Mouse (Mus musculus): ENCODE results near the gene Sytl1. TPM values are rescaled to one million over a fixed set of nuclear protein-coding genes. Genes with fewer than 3 reads are reported as not detected.

Gene Sytl1
- polyA plus RNA-seq, 1 experiment: 3.4 TPM

DNA sequence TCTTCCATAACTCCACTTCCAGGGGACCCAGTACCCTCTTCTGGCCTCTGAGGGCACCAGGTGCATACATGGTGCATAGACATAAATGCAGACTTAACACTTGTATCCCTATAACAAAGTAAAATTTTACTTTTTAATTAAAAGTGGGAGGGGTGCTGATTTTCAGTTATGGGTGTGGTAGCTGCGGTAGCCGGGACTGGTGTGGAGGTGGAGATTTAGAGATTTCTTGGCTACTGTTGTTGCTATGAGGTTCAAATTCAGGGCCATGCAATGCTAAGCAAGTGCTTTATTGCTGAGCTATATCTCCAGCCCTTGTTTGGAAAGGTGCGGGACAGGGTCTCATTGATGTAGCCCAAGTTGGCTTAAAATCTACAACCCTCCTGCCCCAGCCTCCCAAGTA, 44.2 kb downstream of the Sytl1 start:
- H3K36me3 ChIP-seq (ENCODE audit: control insufficient read depth, insufficient read depth): no peaks in the 10 kb centered on the region
- no peak overlapping the region for H3K4me2 ChIP-seq (ENCODE audit: low read depth)
- peaks cover 39% of the 10 kb centered on the region for H3K27me3 ChIP-seq (ENCODE audit: control insufficient read depth, insufficient read depth, insufficient read length)
- no peak overlapping the region for H3ac ChIP-seq (ENCODE audit: control insufficient read depth, insufficient read length)
- TF ChIP-seq MAX (IDR thresholded peaks at IDR 0.05; ENCODE audit: low read depth) (no peak), TCF12 (IDR thresholded peaks at IDR 0.05; ENCODE audit: insufficient read depth, poor library complexity, severe bottlenecking) (no peak), SRF (IDR thresholded peaks at IDR 0.05; ENCODE audit: control insufficient read depth, insufficient read length, low read depth) (no peak)
- H3K4me3 ChIP-seq: no peak overlapping the region
- no peaks in the 10 kb centered on the region for H3K79me2 ChIP-seq (ENCODE audit: control insufficient read depth, insufficient read depth)

DNA sequence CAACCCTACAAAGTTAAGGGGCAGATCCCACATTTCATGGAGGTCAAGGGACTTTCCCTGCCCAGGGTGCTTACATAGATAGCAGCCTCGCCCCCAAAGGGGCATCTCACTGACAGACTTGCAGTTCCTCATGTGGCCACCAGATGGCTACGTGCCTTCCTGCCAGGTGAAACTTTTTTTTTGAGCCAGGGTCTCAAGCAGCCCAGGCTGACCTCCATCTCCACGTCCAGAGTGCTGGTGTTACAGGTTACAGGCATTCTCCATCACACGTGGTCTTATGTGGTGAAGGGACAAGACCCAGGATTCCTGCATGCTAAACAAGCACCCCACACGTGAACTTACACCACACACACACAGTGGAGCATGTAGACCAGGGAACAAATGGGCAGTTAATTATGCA, 45.3 kb downstream of the Sytl1 start:
- H3K4me3 ChIP-seq: no peak overlapping the region
- TF ChIP-seq MYOG (IDR thresholded peaks at IDR 0.05; ENCODE audit: control insufficient read depth in 1 of 3, insufficient read depth in 1 of 3, insufficient read length in 2 of 3, low read depth in 2 of 3) (no peak), E2F4 (IDR thresholded peaks at IDR 0.05; ENCODE audit: insufficient read depth) (no peak), REST (IDR thresholded peaks at IDR 0.05; ENCODE audit: insufficient read depth, insufficient read length) (no peak), USF1 (IDR thresholded peaks at IDR 0.05; ENCODE audit: low read depth) (peak; percentile 32), POLR2A (IDR thresholded peaks at IDR 0.05; ENCODE audit: insufficient read length, low read depth) (no peak)
- no peaks in the 10 kb centered on the region for H3K79me2 ChIP-seq (ENCODE audit: control insufficient read depth, insufficient read depth)
- no peaks in the 10 kb centered on the region for H3K36me3 ChIP-seq (ENCODE audit: control insufficient read depth, insufficient read depth)
- peaks cover 31% of the 10 kb centered on the region for H3K27me3 ChIP-seq (ENCODE audit: control insufficient read depth, insufficient read depth, insufficient read length)
- H3K4me2 ChIP-seq (ENCODE audit: low read depth): no peak overlapping the region
- H3ac ChIP-seq (ENCODE audit: control insufficient read depth, insufficient read length): no peak overlapping the region

DNA sequence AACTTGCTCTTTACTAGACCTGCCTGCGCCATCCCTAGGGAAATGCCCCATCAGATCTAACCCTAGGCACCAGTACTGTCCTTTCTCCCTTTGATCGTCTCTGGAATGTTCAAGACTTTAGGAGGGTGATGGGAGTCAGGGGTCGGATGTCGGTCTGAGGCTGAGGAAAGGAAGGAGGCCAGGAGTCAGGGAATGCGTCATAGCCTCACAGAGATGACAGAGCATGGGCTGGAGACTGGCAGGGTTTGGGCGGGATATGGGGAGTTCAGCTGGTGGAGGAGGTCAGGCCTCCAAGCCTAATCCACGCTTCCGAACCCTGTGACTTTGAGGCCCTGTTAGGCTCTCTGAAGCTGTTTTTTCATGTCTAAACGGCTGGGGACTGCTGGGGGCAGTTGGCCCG, 49.3 kb downstream of the Sytl1 start:
- Histone ChIP-seq H3K79me2 (ENCODE audit: control insufficient read depth, insufficient read depth) (no peaks in the 10 kb centered on the region), H3ac (ENCODE audit: control insufficient read depth, insufficient read length) (no peak overlapping the region), H3K4me3 (peak overlapping the region; percentile 18), H3K4me2 (ENCODE audit: low read depth) (peak overlapping the region; percentile 92), H3K27me3 (ENCODE audit: control insufficient read depth, insufficient read depth, insufficient read length) (no peaks in the 10 kb centered on the region), H3K36me3 (ENCODE audit: control insufficient read depth, insufficient read depth) (no peaks in the 10 kb centered on the region)
- TF ChIP-seq REST (IDR thresholded peaks at IDR 0.05; ENCODE audit: insufficient read depth, insufficient read length) (no peak), MYOG (IDR thresholded peaks at IDR 0.05; ENCODE audit: control insufficient read depth in 1 of 3, insufficient read depth in 1 of 3, insufficient read length in 2 of 3, low read depth in 2 of 3) (no peak), MAX (IDR thresholded peaks at IDR 0.05; ENCODE audit: low read depth) (no peak), POLR2AphosphoS2 (IDR thresholded peaks at IDR 0.05; ENCODE audit: insufficient read length, low read depth) (no peak), USF1 (IDR thresholded peaks at IDR 0.05; ENCODE audit: low read depth) (no peak), POLR2A (IDR thresholded peaks at IDR 0.05; ENCODE audit: insufficient read length, low read depth) (no peak), TCF12 (IDR thresholded peaks at IDR 0.05; ENCODE audit: insufficient read depth, poor library complexity, severe bottlenecking) (no peak), E2F4 (IDR thresholded peaks at IDR 0.05; ENCODE audit: insufficient read depth) (no peak), MYOD1 (IDR thresholded peaks at IDR 0.05; ENCODE audit: control insufficient read depth in 1 of 3, insufficient read length in 2 of 3, low read depth in 2 of 3) (no peak), TCF3 (IDR thresholded peaks at IDR 0.05; ENCODE audit: insufficient read length, low read depth) (no peak), SRF (IDR thresholded peaks at IDR 0.05; ENCODE audit: control insufficient read depth, insufficient read length, low read depth) (no peak), CEBPB (IDR thresholded peaks at IDR 0.05; ENCODE audit: insufficient read depth, poor library complexity, severe bottlenecking) (no peak)

DNA sequence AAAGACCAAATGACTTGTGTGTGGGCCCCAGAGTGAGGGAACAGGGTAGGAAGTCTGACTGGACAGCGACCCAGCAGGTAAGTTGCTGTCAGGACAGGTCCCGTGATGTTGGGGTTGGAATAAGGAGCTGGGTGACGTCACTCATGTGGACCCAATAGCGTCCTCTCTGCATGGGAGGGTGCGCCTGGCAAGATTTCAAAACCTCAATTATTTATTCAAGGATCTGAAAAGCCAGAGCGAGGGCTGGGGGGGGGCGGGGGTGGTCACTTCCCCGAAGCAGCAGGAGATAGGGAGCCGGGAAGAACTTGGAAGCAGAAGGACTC, 49.7 kb downstream of the Sytl1 start:
- Histone ChIP-seq H3ac (ENCODE audit: control insufficient read depth, insufficient read length) (no peak overlapping the region), H3K36me3 (ENCODE audit: control insufficient read depth, insufficient read depth) (no peaks in the 10 kb centered on the region), H3K4me3 (peak overlapping the region; percentile 18), H3K27me3 (ENCODE audit: control insufficient read depth, insufficient read depth, insufficient read length) (no peaks in the 10 kb centered on the region), H3K4me2 (ENCODE audit: low read depth) (peak overlapping the region; percentile 92), H3K79me2 (ENCODE audit: control insufficient read depth, insufficient read depth) (no peaks in the 10 kb centered on the region)
- TF ChIP-seq REST (IDR thresholded peaks at IDR 0.05; ENCODE audit: insufficient read depth, insufficient read length): no peak
- TF ChIP-seq POLR2A (IDR thresholded peaks at IDR 0.05; ENCODE audit: insufficient read length, low read depth): no peak
- TF ChIP-seq MAX (IDR thresholded peaks at IDR 0.05; ENCODE audit: low read depth): no peak
- TF ChIP-seq CEBPB (IDR thresholded peaks at IDR 0.05; ENCODE audit: insufficient read depth, poor library complexity, severe bottlenecking): no peak
- no peak for TF ChIP-seq E2F4 (IDR thresholded peaks at IDR 0.05; ENCODE audit: insufficient read depth)
- no peak for TF ChIP-seq SRF (IDR thresholded peaks at IDR 0.05; ENCODE audit: control insufficient read depth, insufficient read length, low read depth)
- no peak for TF ChIP-seq MYOG (IDR thresholded peaks at IDR 0.05; ENCODE audit: control insufficient read depth in 1 of 3, insufficient read depth in 1 of 3, insufficient read length in 2 of 3, low read depth in 2 of 3)
- TF ChIP-seq MYOD1 (IDR thresholded peaks at IDR 0.05; ENCODE audit: control insufficient read depth in 1 of 3, insufficient read length in 2 of 3, low read depth in 2 of 3): no peak
- TF ChIP-seq USF1 (IDR thresholded peaks at IDR 0.05; ENCODE audit: low read depth): no peak
- TF ChIP-seq POLR2AphosphoS2 (IDR thresholded peaks at IDR 0.05; ENCODE audit: insufficient read length, low read depth): no peak
- no peak for TF ChIP-seq TCF3 (IDR thresholded peaks at IDR 0.05; ENCODE audit: insufficient read length, low read depth)
- no peak for TF ChIP-seq TCF12 (IDR thresholded peaks at IDR 0.05; ENCODE audit: insufficient read depth, poor library complexity, severe bottlenecking)

DNA sequence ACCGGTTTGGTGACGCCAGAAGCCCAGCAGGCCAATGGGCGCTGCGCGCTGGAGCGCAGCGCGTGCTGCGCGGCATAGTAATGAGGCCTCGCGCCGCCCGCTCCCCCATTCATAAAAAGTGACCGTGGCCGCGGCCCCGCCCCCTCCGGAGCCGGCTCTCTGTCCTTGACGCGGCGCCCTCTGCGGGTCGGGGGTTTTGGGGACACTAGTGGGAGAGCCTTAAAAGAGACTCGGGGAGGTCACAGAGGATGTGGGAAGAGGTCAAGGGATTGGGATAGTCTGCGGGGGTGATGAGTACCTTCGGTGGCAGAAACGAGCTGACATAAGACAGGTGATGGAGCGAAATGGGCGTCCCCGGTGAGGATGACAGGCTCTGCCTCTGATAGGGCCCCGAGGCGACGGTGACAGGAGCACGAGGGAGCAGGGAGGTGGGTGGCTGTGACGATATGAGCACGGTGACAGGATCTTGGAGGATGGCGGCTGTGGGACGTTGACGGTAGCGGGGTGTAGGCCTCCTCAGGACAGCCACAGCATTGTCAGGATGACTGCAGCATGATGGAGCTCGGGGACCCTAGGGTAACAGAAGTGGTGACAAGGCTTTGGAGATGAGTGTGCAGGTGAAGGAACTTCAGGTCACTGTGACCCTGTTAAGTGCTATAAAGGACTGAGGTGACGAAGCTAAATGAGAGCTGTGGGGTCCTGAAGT, 50.2 kb downstream of the Sytl1 start:
- peak overlapping the region; percentile 18 for H3K4me3 ChIP-seq
- no peak for TF ChIP-seq SRF (IDR thresholded peaks at IDR 0.05; ENCODE audit: control insufficient read depth, insufficient read length, low read depth)
- TF ChIP-seq E2F4 (IDR thresholded peaks at IDR 0.05; ENCODE audit: insufficient read depth): peak; percentile 14
- no peaks in the 10 kb centered on the region for H3K79me2 ChIP-seq (ENCODE audit: control insufficient read depth, insufficient read depth)
- no peaks in the 10 kb centered on the region for H3K27me3 ChIP-seq (ENCODE audit: control insufficient read depth, insufficient read depth, insufficient read length)
- H3K4me2 ChIP-seq (ENCODE audit: low read depth): peak overlapping the region; percentile 92
- peak overlapping the region; percentile 24 for H3ac ChIP-seq (ENCODE audit: control insufficient read depth, insufficient read length)
- H3K36me3 ChIP-seq (ENCODE audit: control insufficient read depth, insufficient read depth): no peaks in the 10 kb centered on the region
